Mouse (Mus musculus): Measurements from ENCODE around the gene Stxbp4.
A peak's percentile ranks its signal among the peaks of the same experiment; 100 is the strongest.

The Stxbp4 gene

GRCm38 (mm10) chr11:90558359-90559047, 79.4 kb downstream of the Stxbp4 start:
- peak; percentile 83 for DNase-seq (ENCODE audit: low read depth)

DNA sequence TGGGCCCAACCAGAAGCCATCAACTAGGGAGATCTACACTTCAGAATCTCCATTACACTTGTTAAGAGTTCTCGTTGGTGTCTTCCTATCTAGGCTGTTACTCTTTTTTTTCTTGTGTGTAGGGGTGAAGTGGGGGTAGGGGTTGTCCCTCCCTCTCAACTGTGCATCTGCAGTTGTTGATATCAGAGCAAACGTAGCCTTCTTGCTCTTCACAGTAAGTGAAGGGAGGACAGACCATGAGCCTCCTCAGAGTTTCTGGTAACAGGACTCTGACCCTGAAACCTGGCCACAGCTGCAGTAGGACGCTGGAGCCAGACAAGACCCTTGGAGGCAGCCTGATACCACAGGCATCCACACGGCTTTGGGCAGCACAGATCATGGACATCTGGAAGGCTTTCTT, 81.4 kb downstream of the Stxbp4 start:
- DNase-seq (ENCODE audit: low read depth), result no peak

- no peak for DNase-seq (ENCODE audit: low read depth)
Observed at GRCm38 (mm10) chr11:90553963-90554362, 83.9 kb downstream of the Stxbp4 start.

GRCm38 (mm10) chr11:90552303-90553201, 85.3 kb downstream of the Stxbp4 start:
- no peak for DNase-seq (ENCODE audit: low read depth)

- no peak for DNase-seq (ENCODE audit: low read depth)
Observed at GRCm38 (mm10) chr11:90548560-90548959, 89.3 kb downstream of the Stxbp4 start.

- DNase-seq (ENCODE audit: low read depth), result no peak
Observed at GRCm38 (mm10) chr11:90538636-90539263, 99.1 kb downstream of the Stxbp4 start.

- no peak for DNase-seq (ENCODE audit: low read depth)
Observed at GRCm38 (mm10) chr11:90525311-90525710, 112.6 kb downstream of the Stxbp4 start.

- DNase-seq (ENCODE audit: low read depth), result no peak
Observed at GRCm38 (mm10) chr11:90521040-90521439, 116.8 kb downstream of the Stxbp4 start.

GRCm38 (mm10) chr11:90517750-90518149, 120.1 kb downstream of the Stxbp4 start:
- DNase-seq (ENCODE audit: low read depth), result no peak

DNA sequence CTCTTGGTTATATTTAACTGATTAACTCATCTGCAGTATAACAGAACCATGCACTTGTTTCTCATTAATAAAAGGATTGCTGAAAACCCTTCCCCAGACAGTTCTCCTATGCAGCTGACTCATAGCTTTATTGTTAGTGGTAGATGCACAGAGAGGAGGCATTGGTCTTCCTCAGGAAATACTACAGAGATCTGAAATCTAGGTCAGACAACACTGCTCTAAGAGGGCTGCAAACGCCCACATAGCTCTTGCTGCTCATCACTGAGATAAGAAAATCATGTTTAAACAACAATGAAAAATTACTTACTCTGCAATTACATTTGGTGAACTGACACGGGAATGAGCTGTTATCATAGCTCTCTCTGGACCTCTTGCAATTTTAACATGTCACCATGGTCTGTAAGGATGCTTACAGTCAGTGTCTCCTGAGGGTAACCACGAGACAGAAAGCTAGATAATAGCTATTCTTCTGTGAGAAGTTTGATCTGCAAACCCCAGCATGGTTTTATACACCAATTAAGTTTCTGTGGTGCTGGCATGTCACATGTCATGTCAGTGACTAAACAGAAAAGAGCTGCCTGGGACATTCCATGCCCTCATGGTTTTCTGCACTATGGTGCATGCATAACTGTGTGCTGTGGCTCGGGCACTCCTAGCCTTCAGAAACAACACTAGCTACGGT, 125.2 kb downstream of the Stxbp4 start:
- no peak for DNase-seq (ENCODE audit: low read depth)

GRCm38 (mm10) chr11:90501846-90502245, 136.0 kb downstream of the Stxbp4 start:
- DNase-seq (ENCODE audit: low read depth), result peak; percentile 26

DNA sequence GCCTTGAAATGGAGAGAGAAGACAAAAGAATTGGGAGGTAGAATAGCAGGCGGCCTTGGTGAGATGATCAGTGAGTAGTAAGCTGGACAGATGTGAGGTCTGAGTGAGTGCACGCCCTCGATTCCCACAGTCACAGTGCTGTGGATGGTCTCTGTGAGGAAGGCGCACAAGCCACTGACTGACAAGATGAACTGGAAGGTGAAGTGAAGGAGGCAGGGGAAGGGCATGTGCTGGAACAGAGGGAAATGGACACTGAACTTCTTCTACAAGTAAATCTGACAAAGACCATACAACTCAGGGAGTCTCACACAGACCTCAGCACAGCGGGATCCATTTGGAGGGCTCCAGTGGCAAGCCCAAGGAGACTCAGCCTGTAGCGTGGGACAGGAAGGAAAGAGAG, 138.0 kb downstream of the Stxbp4 start:
- DNase-seq (ENCODE audit: low read depth), result no peak

DNA sequence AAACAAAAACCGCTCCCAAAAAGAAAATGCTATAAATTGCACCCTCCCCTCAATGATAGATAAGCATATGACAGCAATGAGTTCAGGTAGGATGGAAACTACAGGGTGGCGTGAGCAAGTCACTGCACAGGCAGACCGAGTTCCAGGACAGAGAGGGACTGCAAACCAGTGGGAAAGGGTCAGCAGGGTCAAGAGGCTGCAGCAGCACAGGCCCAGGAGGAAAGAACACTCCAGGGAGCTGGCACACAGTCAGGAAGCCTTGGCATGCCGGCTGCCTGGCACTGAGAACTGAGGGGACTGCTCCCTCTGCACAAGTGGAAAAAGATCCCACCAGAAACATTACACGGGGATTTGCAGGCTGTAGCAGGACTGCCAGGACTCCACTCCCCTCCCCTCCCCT, 139.4 kb downstream of the Stxbp4 start:
- DNase-seq (ENCODE audit: low read depth), result peak; percentile 14

- no peak for DNase-seq (ENCODE audit: low read depth)
Observed at GRCm38 (mm10) chr11:90494981-90495380, 142.9 kb downstream of the Stxbp4 start.

GRCm38 (mm10) chr11:90492511-90492910, 145.4 kb downstream of the Stxbp4 start:
- DNase-seq (ENCODE audit: low read depth), result no peak

- DNase-seq (ENCODE audit: low read depth), result no peak
Observed at GRCm38 (mm10) chr11:90489166-90489565, 148.7 kb downstream of the Stxbp4 start.

GRCm38 (mm10) chr11:90487686-90488085, 150.2 kb downstream of the Stxbp4 start:
- DNase-seq (ENCODE audit: low read depth), result no peak

- no peak for DNase-seq (ENCODE audit: low read depth)
Observed at GRCm38 (mm10) chr11:90484750-90485637, 152.9 kb downstream of the Stxbp4 start.

DNA sequence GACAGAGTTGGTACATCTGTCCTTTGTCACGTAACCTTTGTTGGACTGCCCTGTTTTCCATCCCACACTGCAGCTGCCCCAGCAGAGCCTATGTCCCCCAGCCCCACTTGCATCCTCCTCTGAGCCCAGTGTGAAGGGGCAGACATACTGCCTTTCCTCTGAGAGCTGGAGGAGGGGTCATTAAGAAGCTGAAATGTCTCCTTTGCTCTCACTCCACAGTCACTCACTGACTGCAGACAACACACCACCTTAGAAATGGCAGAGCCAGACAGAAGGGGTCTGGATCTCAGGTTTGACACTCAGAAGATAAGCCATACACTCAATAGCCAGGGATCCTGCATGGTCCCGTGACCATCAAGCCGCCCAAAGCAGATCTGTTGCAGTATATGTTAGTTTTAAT, 154.1 kb downstream of the Stxbp4 start:
- DNase-seq (ENCODE audit: low read depth), result no peak

DNA sequence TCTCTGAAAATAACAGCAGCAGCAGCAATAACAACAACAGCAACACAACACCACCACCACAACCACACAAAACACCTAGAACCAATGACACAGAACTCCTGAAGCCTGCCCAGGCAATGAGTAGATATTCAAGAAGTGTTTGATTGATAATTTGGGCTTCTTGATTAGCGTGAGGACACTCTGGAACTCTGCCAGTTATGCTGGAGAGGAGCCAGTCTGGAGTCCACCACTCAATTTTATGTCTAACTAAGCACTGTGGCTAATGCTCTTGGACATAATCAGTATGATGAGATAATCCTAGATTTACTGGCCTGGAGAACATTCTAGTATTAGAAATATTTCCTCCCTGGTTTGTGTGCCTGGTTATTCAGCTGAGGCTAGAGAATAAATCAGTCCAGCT, 156.1 kb downstream of the Stxbp4 start:
- no peak for DNase-seq (ENCODE audit: low read depth)

DNA sequence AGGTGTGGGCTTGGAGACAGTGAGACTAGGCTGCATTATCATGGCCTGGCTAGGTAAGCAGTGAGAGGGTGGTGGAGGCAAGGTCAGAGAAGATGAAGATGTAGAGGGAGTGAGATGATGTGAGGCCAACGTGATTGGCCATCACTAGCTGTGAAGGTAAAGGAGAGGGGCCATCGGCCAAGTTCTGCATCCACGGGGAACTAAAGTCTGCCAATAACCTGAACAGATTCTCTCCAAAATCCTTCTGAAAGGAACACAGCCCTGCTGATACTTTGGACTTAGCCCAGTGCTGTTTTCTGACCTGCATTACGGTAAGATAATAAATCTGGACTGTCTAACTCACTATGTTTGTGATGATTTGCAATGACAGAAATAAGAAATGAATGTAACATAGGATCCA, 167.6 kb downstream of the Stxbp4 start:
- no peak for DNase-seq (ENCODE audit: low read depth)
